Mouse (Mus musculus) kidney, embryonic 14.5 days (tissue): ENCODE data around the gene Pes1. TPM values are rescaled to one million over a fixed set of nuclear protein-coding genes. Genes with fewer than 3 reads are reported as not detected.

Experiments used
- ATAC-seq: fragments of 200-750 bp; cut with Nextera tagmentation; 2 replicates; pipeline ENCODE4 v1.8.0; 2017; ENCODE audit warnings: moderate number of reproducible peaks, mild to moderate bottlenecking, moderate TSS enrichment, moderate library complexity; ENCODE audit not compliant: low FRiP score, low TSS enrichment
- H3K27ac ChIP-seq: fragments of 300-500 bp; sonication (generic); 2 replicates; pipeline ENCODE4 v1.5.1; 2014; ENCODE audit warnings: low read depth, mild to moderate bottlenecking, low read length, moderate library complexity, mixed read lengths
- H3K27me3 ChIP-seq: fragments of 300-500 bp; sonication (generic); 2 replicates; pipeline ENCODE4 v1.6.1; 2014; ENCODE audit warnings: mild to moderate bottlenecking, low read length; ENCODE audit not compliant: control insufficient read depth, insufficient read depth
- H3K36me3 ChIP-seq: fragments of 300-500 bp; sonication (generic); 2 replicates; pipeline ENCODE4 v1.6.1; 2014; ENCODE audit warnings: low read length, mixed read lengths; ENCODE audit not compliant: control insufficient read depth, insufficient read depth
- H3K4me1 ChIP-seq: fragments of 300-500 bp; sonication (generic); 2 replicates; pipeline ENCODE4 v1.6.1; 2014; ENCODE audit warnings: low read length, mixed read lengths; ENCODE audit not compliant: control insufficient read depth, insufficient read depth
- H3K4me2 ChIP-seq: fragments of 300-500 bp; sonication (generic); replicated peaks from 2 replicates; pipeline ENCODE4 v1.6.1; 2014; ENCODE audit warnings: low read depth, mild to moderate bottlenecking, low read length
- H3K4me3 ChIP-seq: fragments of 300-500 bp; sonication (generic); 2 replicates; pipeline ENCODE4 v1.5.1; 2014; ENCODE audit warnings: mild to moderate bottlenecking, low read length
- H3K9ac ChIP-seq: fragments of 300-500 bp; sonication (generic); 2 replicates; pipeline ENCODE4 v1.6.1; 2014; ENCODE audit warnings: low read depth, mild to moderate bottlenecking, low read length, moderate library complexity
- H3K9me3 ChIP-seq: fragments of 300-500 bp; sonication (generic); 2 replicates; pipeline ENCODE4 v1.6.1; 2016; ENCODE audit warnings: low read length; ENCODE audit not compliant: control insufficient read depth
- WGBS: fragments of 180-500 bp; shearing (Covaris S2); extraction: QIAGEN DNeasy Blood & Tissue Kit; methylation state at CpG from one replicate; pipeline ENCODE4 v1.1.7; 2014; 5-methylcytosine and 5-hydroxymethylcytosine counted together
- polyA plus RNA-seq: library from polyadenylated mRNA; unstranded; fragments of >200 nt; fragmentation: Nextera tagmentation; extraction: Ambion mirVana; gene quantifications from 2 replicates; pipeline ENCODE4 v1.2.1, GENCODE M21; 2014

Gene Pes1
- polyA plus RNA-seq, 1 experiment from 2014 or later = 81.2 TPM

GRCm38 (mm10) chr11:3993132-3993531, 29.4 kb downstream of the Pes1 start:
- Histone ChIP-seq H3K27me3 (peaks cover 16% of the 10 kb centered on the region), H3K36me3 (no peaks in the 10 kb centered on the region), H3K9me3 (no peaks in the 10 kb centered on the region), H3K4me1 (no peaks in the 10 kb centered on the region), H3K4me2 (no peak overlapping the region), H3K9ac (no peak overlapping the region), H3K27ac (no peak overlapping the region), H3K4me3 (no peak overlapping the region)
- no peak for ATAC-seq
- WGBS = 74% methylated on average over 6 of the region's 6 CpGs

- peaks cover 24% of the 10 kb centered on the region for H3K27me3 ChIP-seq
- H3K4me2 ChIP-seq = no peak overlapping the region
- 0 out of 2 replicates have a peak, but pooled peaks cover 2% of the 10 kb centered on the region for H3K4me1 ChIP-seq
- H3K27ac ChIP-seq = no peak overlapping the region
- H3K36me3 ChIP-seq = no peaks in the 10 kb centered on the region
- ATAC-seq = no peak
- no peak overlapping the region for H3K9ac ChIP-seq
- no peaks in the 10 kb centered on the region for H3K9me3 ChIP-seq
- H3K4me3 ChIP-seq = no peak overlapping the region
- 83% methylated on average over 6 of the region's 6 CpGs for WGBS
Observed at GRCm38 (mm10) chr11:3993914-3994313, 30.1 kb downstream of the Pes1 start.

GRCm38 (mm10) chr11:3995511-3995910, 31.7 kb downstream of the Pes1 start:
- no peaks in the 10 kb centered on the region for H3K36me3 ChIP-seq
- no peaks in the 10 kb centered on the region for H3K9me3 ChIP-seq
- no peak overlapping the region for H3K27ac ChIP-seq
- 80% methylated on average over 5 of the region's 5 CpGs for WGBS
- no peak overlapping the region for H3K9ac ChIP-seq
- ATAC-seq = no peak
- H3K4me3 ChIP-seq = no peak overlapping the region
- no peak overlapping the region for H3K4me2 ChIP-seq
- H3K4me1 ChIP-seq = 0 out of 2 replicates have a peak, but pooled peaks cover 2% of the 10 kb centered on the region
- peaks cover 32% of the 10 kb centered on the region for H3K27me3 ChIP-seq

- H3K27me3 ChIP-seq = peaks cover 32% of the 10 kb centered on the region
- ATAC-seq = no peak
- no peak overlapping the region for H3K9ac ChIP-seq
- no peak overlapping the region for H3K4me3 ChIP-seq
- no peak overlapping the region for H3K4me2 ChIP-seq
- WGBS = 79% methylated on average over 3 of the region's 3 CpGs
- no peaks in the 10 kb centered on the region for H3K36me3 ChIP-seq
- H3K27ac ChIP-seq = no peak overlapping the region
- H3K9me3 ChIP-seq = no peaks in the 10 kb centered on the region
- 0 out of 2 replicates have a peak, but pooled peaks cover 2% of the 10 kb centered on the region for H3K4me1 ChIP-seq
Observed at GRCm38 (mm10) chr11:3996840-3997239, 33.1 kb downstream of the Pes1 start.

- Histone ChIP-seq H3K27ac (no peak overlapping the region), H3K4me2 (peak overlapping the region; percentile 42), H3K4me3 (peak overlapping the region; percentile 30), H3K4me1 (0 out of 2 replicates have a peak, but pooled peaks cover 2% of the 10 kb centered on the region), H3K36me3 (no peaks in the 10 kb centered on the region), H3K9ac (no peak overlapping the region), H3K9me3 (no peaks in the 10 kb centered on the region), H3K27me3 (peaks cover 32% of the 10 kb centered on the region)
- peak; percentile 52; the same call in 1 of the 2 replicates for ATAC-seq
- 5% methylated on average over 66 of the region's 66 CpGs for WGBS
Observed at GRCm38 (mm10) chr11:3997978-3998720, 34.4 kb downstream of the Pes1 start.

GRCm38 (mm10) chr11:3999547-3999946, 35.8 kb downstream of the Pes1 start:
- H3K27ac ChIP-seq = no peak overlapping the region
- H3K4me1 ChIP-seq = 0 out of 2 replicates have a peak, but pooled peaks cover 2% of the 10 kb centered on the region
- H3K4me3 ChIP-seq = no peak overlapping the region
- H3K9me3 ChIP-seq = no peaks in the 10 kb centered on the region
- H3K27me3 ChIP-seq = peaks cover 32% of the 10 kb centered on the region
- H3K4me2 ChIP-seq = no peak overlapping the region
- 38% methylated on average over 5 of the region's 5 CpGs for WGBS
- no peak for ATAC-seq
- H3K36me3 ChIP-seq = no peaks in the 10 kb centered on the region
- H3K9ac ChIP-seq = no peak overlapping the region

GRCm38 (mm10) chr11:4001603-4002002, 37.8 kb downstream of the Pes1 start:
- H3K27ac ChIP-seq = no peak overlapping the region
- ATAC-seq = peak; percentile 28; the same call in 1 of the 2 replicates
- no peaks in the 10 kb centered on the region for H3K36me3 ChIP-seq
- 11% methylated on average over 5 of the region's 5 CpGs for WGBS
- 0 out of 2 replicates have a peak, but pooled peaks cover 2% of the 10 kb centered on the region for H3K4me1 ChIP-seq
- no peak overlapping the region for H3K9ac ChIP-seq
- H3K4me3 ChIP-seq = no peak overlapping the region
- H3K27me3 ChIP-seq = peaks cover 30% of the 10 kb centered on the region
- no peaks in the 10 kb centered on the region for H3K9me3 ChIP-seq
- no peak overlapping the region for H3K4me2 ChIP-seq

- Histone ChIP-seq H3K9ac (no peak overlapping the region), H3K4me1 (no peaks in the 10 kb centered on the region), H3K4me3 (no peak overlapping the region), H3K36me3 (no peaks in the 10 kb centered on the region), H3K9me3 (no peaks in the 10 kb centered on the region), H3K27me3 (0 out of 2 replicates have a peak, but pooled peaks cover 2% of the 10 kb centered on the region), H3K27ac (no peak overlapping the region), H3K4me2 (no peak overlapping the region)
- no peak for ATAC-seq
- 67% methylated on average over 5 of the region's 5 CpGs for WGBS
Observed at GRCm38 (mm10) chr11:4005220-4005805, 41.5 kb downstream of the Pes1 start.

GRCm38 (mm10) chr11:4006462-4006861, 42.7 kb downstream of the Pes1 start:
- WGBS = 84% methylated on average over 3 of the region's 3 CpGs
- no peak overlapping the region for H3K27ac ChIP-seq
- H3K9me3 ChIP-seq = no peaks in the 10 kb centered on the region
- no peaks in the 10 kb centered on the region for H3K4me1 ChIP-seq
- H3K4me2 ChIP-seq = no peak overlapping the region
- no peak for ATAC-seq
- H3K27me3 ChIP-seq = no peaks in the 10 kb centered on the region
- no peak overlapping the region for H3K9ac ChIP-seq
- H3K36me3 ChIP-seq = no peaks in the 10 kb centered on the region
- H3K4me3 ChIP-seq = no peak overlapping the region
